Mouse (Mus musculus) liver, embryonic 15.5 days (tissue): Measurements from ENCODE around the gene Dnajc1. TPM values are rescaled to one million over a fixed set of nuclear protein-coding genes. Genes with fewer than 3 reads are reported as not detected.
A peak's percentile ranks its signal among the peaks of the same experiment; 100 is the strongest.

Experiments used
- ATAC-seq: fragments of 200-750 bp; cut with Nextera tagmentation; 2 replicates; pipeline ENCODE4 v1.8.0; 2017; ENCODE audit warnings: moderate number of reproducible peaks, mild to moderate bottlenecking, moderate library complexity; ENCODE audit not compliant: insufficient read depth
- H3K27ac ChIP-seq: fragments of 300-500 bp; sonication (generic); replicated peaks from 2 replicates; pipeline ENCODE4 v1.5.1; 2015; ENCODE audit warnings: mild to moderate bottlenecking, inconsistent platforms
- H3K27me3 ChIP-seq: fragments of 300-500 bp; sonication (generic); 2 replicates; pipeline ENCODE4 v1.6.1; 2015; ENCODE audit warnings: mild to moderate bottlenecking, inconsistent platforms
- H3K36me3 ChIP-seq: fragments of 300-500 bp; sonication (generic); replicated peaks from 2 replicates; pipeline ENCODE4 v1.6.1; 2015; ENCODE audit warnings: moderate library complexity, mild to moderate bottlenecking, inconsistent platforms
- H3K4me1 ChIP-seq: fragments of 300-500 bp; sonication (generic); replicated peaks from 2 replicates; pipeline ENCODE4 v1.6.1; 2015; ENCODE audit warnings: inconsistent platforms
- H3K4me2 ChIP-seq: fragments of 300-500 bp; sonication (generic); 2 replicates; pipeline ENCODE4 v1.6.1; 2015; ENCODE audit warnings: moderate library complexity, mild to moderate bottlenecking, inconsistent platforms
- H3K4me3 ChIP-seq: fragments of 300-500 bp; sonication (generic); replicated peaks from 2 replicates; pipeline ENCODE4 v1.5.1; 2015; ENCODE audit warnings: mild to moderate bottlenecking, inconsistent platforms
- H3K9ac ChIP-seq: fragments of 300-500 bp; sonication (generic); 2 replicates; pipeline ENCODE4 v1.6.1; 2015; ENCODE audit warnings: moderate library complexity, mild to moderate bottlenecking, inconsistent platforms
- H3K9me3 ChIP-seq: fragments of 300-500 bp; sonication (generic); replicated peaks from 2 replicates; pipeline ENCODE4 v1.6.1; 2016; ENCODE audit warnings: inconsistent platforms
- WGBS: fragments of 180-500 bp; shearing (Covaris S2); methylation state at CpG from one replicate; pipeline ENCODE4 v1.1.7; 2015; ENCODE audit warnings: mixed read lengths; ENCODE audit not compliant: insufficient replicate concordance; 5-methylcytosine and 5-hydroxymethylcytosine counted together
- polyA plus RNA-seq: library from polyadenylated mRNA; unstranded; fragments of >200 nt; fragmentation: Nextera tagmentation; extraction: Ambion mirVana; gene quantifications from 2 replicates; pipeline ENCODE4 v1.2.1, GENCODE M21; 2015

Dnajc1 gene
- 9.6 and 10.0 TPM in 2 replicates for polyA plus RNA-seq

- Histone ChIP-seq H3K36me3 (no peaks in the 10 kb centered on the region), H3K4me2 (peak within 1 kb of the TSS; percentile 88), H3K9ac (peak within 1 kb of the TSS; percentile 77), H3K4me3 (peak within 1 kb of the TSS; percentile 78), H3K27ac (peak within 1 kb of the TSS; percentile 90), H3K4me1 (peaks cover 19% of the 10 kb centered on the region), H3K9me3 (no peaks in the 10 kb centered on the region), H3K27me3 (no peaks in the 10 kb centered on the region)
- ATAC-seq = peak; percentile 100
- WGBS = under 1% methylated on average over 68 of the region's 69 CpGs
Observed at GRCm38 (mm10) chr2:18392331-18393021, at the start of gene Dnajc1. TSS of gene Dnajc1 (minus strand) at chr2:18392830.

GRCm38 (mm10) chr2:18441871-18442270, 49.2 kb upstream of the Dnajc1 start:
- Histone ChIP-seq H3K27me3 (no peaks in the 10 kb centered on the region), H3K4me2 (no peak overlapping the region), H3K4me3 (no peak overlapping the region), H3K9me3 (no peaks in the 10 kb centered on the region), H3K36me3 (no peaks in the 10 kb centered on the region), H3K4me1 (no peaks in the 10 kb centered on the region), H3K27ac (no peak overlapping the region), H3K9ac (no peak overlapping the region)
- no peak for ATAC-seq
- 52% methylated on average over 6 of the region's 6 CpGs for WGBS

- no peak for ATAC-seq
- H3K36me3 ChIP-seq = no peaks in the 10 kb centered on the region
- WGBS = 55% methylated on average over 3 of the region's 3 CpGs
- no peaks in the 10 kb centered on the region for H3K4me1 ChIP-seq
- H3K4me3 ChIP-seq = no peak overlapping the region
- no peaks in the 10 kb centered on the region for H3K9me3 ChIP-seq
- H3K27ac ChIP-seq = no peak overlapping the region
- H3K9ac ChIP-seq = no peak overlapping the region
- H3K27me3 ChIP-seq = no peaks in the 10 kb centered on the region
- H3K4me2 ChIP-seq = no peak overlapping the region
Observed at GRCm38 (mm10) chr2:18415242-18415641, 22.6 kb upstream of the Dnajc1 start.

- no peaks in the 10 kb centered on the region for H3K9me3 ChIP-seq
- no peak for ATAC-seq
- 63% methylated on average over 1 of the region's 1 CpGs for WGBS
Observed at GRCm38 (mm10) chr2:18403679-18404078, 11.0 kb upstream of the Dnajc1 start.

GRCm38 (mm10) chr2:18401771-18402170, 9.1 kb upstream of the Dnajc1 start:
- WGBS = 50% methylated on average over 2 of the region's 2 CpGs
- ATAC-seq = no peak
- H3K9ac ChIP-seq = no peak overlapping the region
- H3K27ac ChIP-seq = no peak overlapping the region
- no peaks in the 10 kb centered on the region for H3K4me1 ChIP-seq
- no peak overlapping the region for H3K4me3 ChIP-seq
- no peaks in the 10 kb centered on the region for H3K36me3 ChIP-seq
- H3K9me3 ChIP-seq = no peaks in the 10 kb centered on the region
- H3K4me2 ChIP-seq = no peak overlapping the region
- no peaks in the 10 kb centered on the region for H3K27me3 ChIP-seq

More at GRCm38 (mm10) chr2:18403679-18404078, 11.0 kb upstream of the Dnajc1 start:
- H3K27ac ChIP-seq = no peak overlapping the region
- H3K27me3 ChIP-seq = no peaks in the 10 kb centered on the region
- no peak overlapping the region for H3K9ac ChIP-seq
- no peak overlapping the region for H3K4me3 ChIP-seq
- no peak overlapping the region for H3K4me2 ChIP-seq
- H3K4me1 ChIP-seq = no peaks in the 10 kb centered on the region
- H3K36me3 ChIP-seq = no peaks in the 10 kb centered on the region

GRCm38 (mm10) chr2:18393022-18393519, 441 bp upstream of the Dnajc1 start:
- Histone ChIP-seq H3K27ac (peak overlapping the region; percentile 90), H3K4me1 (peaks cover 19% of the 10 kb centered on the region), H3K4me3 (peak overlapping the region; percentile 78), H3K4me2 (peak overlapping the region; percentile 88), H3K27me3 (no peaks in the 10 kb centered on the region), H3K36me3 (no peaks in the 10 kb centered on the region), H3K9me3 (no peaks in the 10 kb centered on the region), H3K9ac (peak overlapping the region; percentile 77; the same call in 1 of the 2 replicates)
- WGBS = 61% methylated on average over 2 of the region's 2 CpGs
- ATAC-seq = no peak

- Histone ChIP-seq H3K36me3 (no peaks in the 10 kb centered on the region), H3K27ac (peak overlapping the region; percentile 90), H3K9ac (peak overlapping the region; percentile 77), H3K9me3 (no peaks in the 10 kb centered on the region), H3K27me3 (no peaks in the 10 kb centered on the region), H3K4me1 (peaks cover 19% of the 10 kb centered on the region), H3K4me3 (peak overlapping the region; percentile 78), H3K4me2 (peak overlapping the region; percentile 88)
- ATAC-seq = no peak
- WGBS = under 1% methylated on average over 11 of the region's 11 CpGs
Observed at GRCm38 (mm10) chr2:18391861-18392260, 769 bp downstream of the Dnajc1 start.

- Histone ChIP-seq H3K27ac (no peak overlapping the region), H3K9me3 (no peaks in the 10 kb centered on the region), H3K4me3 (no peak overlapping the region), H3K27me3 (no peaks in the 10 kb centered on the region), H3K4me2 (no peak overlapping the region), H3K9ac (no peak overlapping the region), H3K36me3 (no peaks in the 10 kb centered on the region), H3K4me1 (peaks cover 19% of the 10 kb centered on the region)
- WGBS = 20% methylated on average over 1 of the region's 1 CpGs
- no peak for ATAC-seq
Observed at GRCm38 (mm10) chr2:18389631-18390030, 3.0 kb downstream of the Dnajc1 start.

GRCm38 (mm10) chr2:18381662-18382061, 11.0 kb downstream of the Dnajc1 start:
- H3K27me3 ChIP-seq = no peaks in the 10 kb centered on the region
- H3K9me3 ChIP-seq = no peaks in the 10 kb centered on the region
- no peaks in the 10 kb centered on the region for H3K4me1 ChIP-seq
- H3K9ac ChIP-seq = no peak overlapping the region
- no peak overlapping the region for H3K27ac ChIP-seq
- no peak for ATAC-seq
- H3K36me3 ChIP-seq = no peaks in the 10 kb centered on the region
- H3K4me3 ChIP-seq = no peak overlapping the region
- H3K4me2 ChIP-seq = no peak overlapping the region

GRCm38 (mm10) chr2:18372400-18373182, 20.0 kb downstream of the Dnajc1 start:
- Histone ChIP-seq H3K4me2 (no peak overlapping the region), H3K9ac (no peak overlapping the region), H3K27me3 (no peaks in the 10 kb centered on the region), H3K4me3 (no peak overlapping the region), H3K9me3 (no peaks in the 10 kb centered on the region), H3K36me3 (no peaks in the 10 kb centered on the region), H3K4me1 (no peaks in the 10 kb centered on the region), H3K27ac (no peak overlapping the region)
- WGBS = 28% methylated on average over 11 of the region's 11 CpGs
- no peak for ATAC-seq

- no peaks in the 10 kb centered on the region for H3K27me3 ChIP-seq
- no peaks in the 10 kb centered on the region for H3K4me1 ChIP-seq
- no peak overlapping the region for H3K27ac ChIP-seq
- H3K36me3 ChIP-seq = no peaks in the 10 kb centered on the region
- no peak for ATAC-seq
- no peaks in the 10 kb centered on the region for H3K9me3 ChIP-seq
- no peak overlapping the region for H3K9ac ChIP-seq
- H3K4me2 ChIP-seq = no peak overlapping the region
- WGBS = 44% methylated on average over 4 of the region's 4 CpGs
- H3K4me3 ChIP-seq = no peak overlapping the region
Observed at GRCm38 (mm10) chr2:18370794-18371498, 21.7 kb downstream of the Dnajc1 start.
